Mouse (Mus musculus) CH12.LX (cell line): Measurements from ENCODE around the gene Pcolce. TPM values are rescaled to one million over a fixed set of nuclear protein-coding genes. Genes with fewer than 3 reads are reported as not detected.

Experiments
- DNase-seq: peaks from one replicate; pipeline ENCODE4 v3.0.0-alpha.2; 2013; ENCODE audit errors: extremely low read depth
- H3K27ac ChIP-seq: 2 replicates; pipeline ENCODE4 v1.5.1; 2012; ENCODE audit warnings: low read depth, mild to moderate bottlenecking, control low read depth, moderate library complexity; ENCODE audit not compliant: insufficient read depth
- H3K27me3 ChIP-seq: replicated peaks from 2 replicates; pipeline ENCODE3; 2012; ENCODE audit warnings: inconsistent platforms
- H3K36me3 ChIP-seq, 2 experiments: replicated peaks in 1 of 2; 2 replicates each; pipeline versions ENCODE3 to v1.6.1; 2012; ENCODE audit warnings: inconsistent platforms in 1 of 2, low read length in 1 of 2, mild to moderate bottlenecking in 1 of 2, mixed read lengths in 1 of 2, moderate library complexity in 1 of 2; ENCODE audit not compliant: control insufficient read depth in 1 of 2, insufficient read depth in 1 of 2
- H3K4me1 ChIP-seq, 2 experiments: 2 replicates each; pipeline ENCODE4 v1.6.1; 2012; ENCODE audit warnings: inconsistent platforms in 1 of 2, moderate library complexity in 1 of 2; ENCODE audit not compliant: insufficient read depth in 2 of 2, control insufficient read depth in 1 of 2
- H3K4me2 ChIP-seq: 2 replicates; pipeline ENCODE4 v1.6.1; 2012; ENCODE audit warnings: low read depth, mild to moderate bottlenecking, control low read depth; ENCODE audit not compliant: poor library complexity, insufficient read depth, severe bottlenecking
- H3K4me3 ChIP-seq, 3 experiments: fragments of 150-350 bp in 1 of 3; sonication (generic) in 1 of 3; replicated peaks in 1 of 3; 2 replicates each; pipeline versions ENCODE3 to v1.5.1; 2011 to 2012; ENCODE audit warnings: low read depth in 2 of 3, low read length in 2 of 3, mild to moderate bottlenecking in 2 of 3, moderate library complexity in 2 of 3, control low read depth in 1 of 3, improper control_type of control experiment in 1 of 3, inconsistent platforms in 1 of 3, mixed read lengths in 1 of 3; ENCODE audit not compliant: poor library complexity in 1 of 3
- H3K79me2 ChIP-seq: replicated peaks from 2 replicates; pipeline ENCODE4 v1.6.1; 2012; ENCODE audit warnings: mild to moderate bottlenecking, moderate library complexity; ENCODE audit not compliant: control insufficient read depth, poor library complexity, insufficient read depth, severe bottlenecking; ENCODE audit errors: extremely low read depth
- H3K9ac ChIP-seq: 2 replicates; pipeline ENCODE4 v1.6.1; 2012; ENCODE audit warnings: low read depth, mild to moderate bottlenecking, control low read depth, moderate library complexity; ENCODE audit not compliant: insufficient read depth
- H3K9me3 ChIP-seq: replicated peaks from 2 replicates; pipeline ENCODE3; 2012; ENCODE audit warnings: low read length, inconsistent platforms, mixed read lengths
- CHD1 ChIP-seq: IDR thresholded peaks from 2 replicates; pipeline ENCODE4 v1.6.1; 2012; ENCODE audit warnings: low read depth, low read length, improper control_type of control experiment, inconsistent platforms
- EP300 ChIP-seq: IDR thresholded peaks from 2 replicates; pipeline ENCODE4 v1.6.1; 2011; ENCODE audit warnings: low read length, improper control_type of control experiment
- ETS1 ChIP-seq: conservative IDR thresholded peaks from 2 replicates; pipeline ENCODE4 v1.6.1; 2012; ENCODE audit warnings: low read depth, mild to moderate bottlenecking, inconsistent platforms, low read length, improper control_type of control experiment, moderate library complexity
- JUN ChIP-seq: IDR thresholded peaks from 2 replicates; pipeline ENCODE4 v1.6.1; 2011; ENCODE audit warnings: low read depth, mild to moderate bottlenecking, low read length, improper control_type of control experiment, moderate library complexity; ENCODE audit not compliant: insufficient read depth
- JUND ChIP-seq: conservative IDR thresholded peaks from 2 replicates; pipeline ENCODE4 v1.6.1; 2011; ENCODE audit warnings: low read depth, low read length, improper control_type of control experiment
- MAX ChIP-seq: IDR thresholded peaks from 2 replicates; pipeline ENCODE4 v1.6.1; 2011; ENCODE audit warnings: low read length, improper control_type of control experiment
- MAZ ChIP-seq: IDR thresholded peaks from 2 replicates; pipeline ENCODE4 v1.6.1; 2012; ENCODE audit warnings: low read depth, mild to moderate bottlenecking, inconsistent platforms, low read length, improper control_type of control experiment, moderate library complexity
- MEF2A ChIP-seq: IDR thresholded peaks from 2 replicates; pipeline ENCODE4 v1.6.1; 2014; ENCODE audit warnings: low read depth, mild to moderate bottlenecking, inconsistent platforms, low read length, improper control_type of control experiment, borderline replicate concordance
- MYC ChIP-seq: IDR thresholded peaks from 2 replicates; pipeline ENCODE4 v1.6.1; 2011; ENCODE audit warnings: low read depth, mild to moderate bottlenecking, improper control_type of control experiment, low read length
- NELFE ChIP-seq: IDR thresholded peaks from 2 replicates; pipeline ENCODE4 v1.6.1; 2011; ENCODE audit warnings: low read depth, low read length, improper control_type of control experiment
- NRF1 ChIP-seq: IDR thresholded peaks from 2 replicates; pipeline ENCODE4 v1.6.1; 2014; ENCODE audit warnings: low read depth, mild to moderate bottlenecking, inconsistent platforms, low read length, improper control_type of control experiment, moderate library complexity
- POLR2A ChIP-seq: IDR thresholded peaks from 2 replicates; pipeline ENCODE4 v1.6.1; 2011; ENCODE audit warnings: low read depth, mild to moderate bottlenecking, improper control_type of control experiment, low read length
- POLR2AphosphoS2 ChIP-seq: IDR thresholded peaks from 2 replicates; pipeline ENCODE4 v1.6.1; 2011; ENCODE audit warnings: low read depth, low read length, improper control_type of control experiment
- SIN3A ChIP-seq: IDR thresholded peaks from 2 replicates; pipeline ENCODE4 v1.6.1; 2012; ENCODE audit warnings: low read length, improper control_type of control experiment, inconsistent platforms
- SMC3 ChIP-seq: IDR thresholded peaks from 2 replicates; pipeline ENCODE4 v1.6.1; 2011; ENCODE audit warnings: low read depth, low read length, improper control_type of control experiment
- TBP ChIP-seq: conservative IDR thresholded peaks from 2 replicates; pipeline ENCODE4 v1.6.1; 2011; ENCODE audit warnings: low read depth, low read length, improper control_type of control experiment
- USF1 ChIP-seq: IDR thresholded peaks from 2 replicates; pipeline ENCODE4 v1.6.1; 2014; ENCODE audit warnings: low read depth, mild to moderate bottlenecking, inconsistent platforms, low read length, improper control_type of control experiment
- USF2 ChIP-seq: conservative IDR thresholded peaks from 2 replicates; pipeline ENCODE4 v1.6.1; 2011; ENCODE audit warnings: low read depth, low read length, improper control_type of control experiment
- ZC3H11A ChIP-seq: IDR thresholded peaks from 2 replicates; pipeline ENCODE4 v1.6.1; 2012; ENCODE audit warnings: low read depth, mild to moderate bottlenecking, inconsistent platforms, low read length, improper control_type of control experiment
- ZKSCAN1 ChIP-seq: IDR thresholded peaks from 2 replicates; pipeline ENCODE4 v1.6.1; 2012; ENCODE audit warnings: low read depth, inconsistent platforms, low read length, improper control_type of control experiment, borderline replicate concordance
- ZMIZ1 ChIP-seq: IDR thresholded peaks from 2 replicates; pipeline ENCODE4 v1.6.1; 2012; ENCODE audit warnings: low read depth, mild to moderate bottlenecking, inconsistent platforms, low read length, improper control_type of control experiment
- dilution Hi-C: fragments of 300-500 bp; cut with MboI; formaldehyde crosslinking; loops from 2 replicates; pipeline ENCODE4 v1.14.3; 2020; ENCODE audit warnings: low sequenced_read_pairs; ENCODE audit not compliant: extremely low pct_unique_long_range_greater_than_20kb, extremely low pct_ligation_motif_present
- in situ Hi-C: fragments of 300-500 bp; cut with MboI; formaldehyde crosslinking; loops from 3 replicates; pipeline ENCODE4 v1.14.3; 2019; ENCODE audit warnings: low sequenced_read_pairs, low pct_ligation_motif_present, low pct_unique_long_range_greater_than_20kb, mixed read lengths
- polyA plus RNA-seq: library from polyadenylated mRNA; unstranded; fragments of >175 nt; gene quantifications from 2 replicates; pipeline ENCODE4 v1.2.1, GENCODE M21; 2012; ENCODE audit warnings: low read depth; ENCODE audit not compliant: insufficient read length
- total RNA-seq, 2 experiments: library from RNA; depleted of rRNA; stranded (reverse); fragments of 300-350 nt in 1 of 2; fragments of >200 nt in 1 of 2; gene quantifications; 2 replicates each; pipeline ENCODE4 v1.2.3; 2012 to 2014

Pcolce gene
- total and polyA plus RNA-seq, 3 experiments = 0.30 to 0.97 TPM; not detected in 1

- H3K36me3 ChIP-seq = no peaks in the 10 kb centered on the region
- no peak overlapping the region for H3K9ac ChIP-seq
- H3K27me3 ChIP-seq = peaks cover 10% of the 10 kb centered on the region
- no peak for TF ChIP-seq MEF2A
- no peak for TF ChIP-seq SIN3A
- TF ChIP-seq POLR2A = no peak
- no peak for TF ChIP-seq MAZ
- TF ChIP-seq POLR2AphosphoS2 = no peak
- no peak for TF ChIP-seq NELFE
- no peak for TF ChIP-seq ZKSCAN1
- TF ChIP-seq NRF1 = no peak
- no peak for TF ChIP-seq TBP
- no peak for TF ChIP-seq EP300
- TF ChIP-seq ZC3H11A = no peak
- TF ChIP-seq JUN = no peak
- TF ChIP-seq USF2 = no peak
- no peak for TF ChIP-seq SMC3
- no peak for TF ChIP-seq MAX
- TF ChIP-seq ETS1 = no peak
- dilution Hi-C loops (no loop called here), in situ Hi-C loops (loop anchor here (5.0 kb wide), 1 partner anchor 33 kb away; the partner anchor contains the start of genes Epo and Gnb2)
- no peaks in the 10 kb centered on the region for H3K9me3 ChIP-seq
- H3K27ac ChIP-seq = no peak overlapping the region
- peaks cover 5 to 24% of the 10 kb centered on the region in 2 experiments for H3K4me1 ChIP-seq
- DNase-seq = no peak
- no peaks in the 10 kb centered on the region for H3K79me2 ChIP-seq
- no peak overlapping the region for H3K4me2 ChIP-seq
- no peak overlapping the region for H3K4me3 ChIP-seq
Observed at GRCm38 (mm10) chr5:137565744-137566143, 47.8 kb downstream of the Pcolce start.

- H3K4me1 ChIP-seq = peaks cover 3 to 5% of the 10 kb centered on the region in 2 experiments; a peak in 2 of 4 replicates
- H3K4me2 ChIP-seq = no peak overlapping the region
- H3K4me3 ChIP-seq = no peak overlapping the region
- no peaks in the 10 kb centered on the region for H3K79me2 ChIP-seq
- no peak for TF ChIP-seq JUND
- no peak for TF ChIP-seq POLR2AphosphoS2
- TF ChIP-seq USF2 = no peak
- no peak for TF ChIP-seq USF1
- no peak for TF ChIP-seq ZMIZ1
- TF ChIP-seq CHD1 = no peak
- TF ChIP-seq MYC = no peak
- DNase-seq = no peak
- H3K27me3 ChIP-seq = peaks cover 28% of the 10 kb centered on the region
- no peak overlapping the region for H3K9ac ChIP-seq
- H3K9me3 ChIP-seq = no peaks in the 10 kb centered on the region
- no peaks in the 10 kb centered on the region for H3K36me3 ChIP-seq
- H3K27ac ChIP-seq = no peak overlapping the region
- dilution Hi-C loops (no loop called here), in situ Hi-C loops (no loop called here)
Observed at GRCm38 (mm10) chr5:137562965-137563364, 50.6 kb downstream of the Pcolce start.
